Mouse (Mus musculus): Measurements from ENCODE around the gene Sptbn1. TPM values are rescaled to one million over a fixed set of nuclear protein-coding genes. Genes with fewer than 3 reads are reported as not detected.

Gene Sptbn1
- polyA plus RNA-seq, 1 experiment from 2014 or later = 136 TPM

DNA sequence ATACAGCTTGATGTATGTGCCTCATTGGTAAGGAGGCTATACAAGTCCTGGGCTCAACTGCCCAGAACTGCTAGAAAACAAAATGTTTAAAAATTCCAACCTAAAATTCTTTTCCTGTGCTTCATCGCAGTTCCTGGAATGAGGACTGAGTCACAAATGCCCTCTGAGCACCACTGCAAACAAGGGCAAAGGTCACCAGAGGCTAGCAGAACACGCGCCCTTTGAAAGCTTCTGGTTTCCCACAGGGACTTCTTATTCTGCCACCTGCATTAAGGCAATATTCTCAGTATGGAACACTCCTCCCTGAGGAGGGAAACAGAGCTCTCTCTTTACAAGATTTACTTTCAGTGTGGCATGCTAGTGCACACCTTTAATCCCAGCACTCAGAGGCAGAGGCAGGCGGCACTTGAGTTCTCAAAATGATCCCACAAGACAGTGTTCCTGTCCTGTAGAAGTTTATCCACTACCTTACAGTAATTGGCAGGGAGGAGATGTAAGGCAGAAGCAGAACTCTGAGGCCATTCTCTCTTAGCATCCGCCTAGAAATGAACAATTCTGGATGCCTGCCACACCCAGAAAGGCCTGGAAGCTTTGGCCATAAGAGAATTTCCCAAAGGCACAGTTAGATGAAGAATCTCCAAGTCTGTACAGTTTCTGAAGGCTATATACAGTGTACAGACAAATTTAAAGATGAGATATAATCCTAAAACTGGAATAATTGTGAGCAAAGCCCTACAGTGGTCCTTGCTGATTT, 56.1 kb downstream of the Sptbn1 start:
- no peaks in the 10 kb centered on the region for H3K27me3 ChIP-seq (replicated peaks; ENCODE audit: control insufficient read depth, insufficient read depth, low read length)
- ATAC-seq (ENCODE audit: low read depth) (no peak; the same call in 1 of the 2 replicates), DNase-seq (ENCODE audit: low spot score) (no peak)
- no peak overlapping the region for H3K4me2 ChIP-seq (ENCODE audit: low read depth, low read length)
- H3K4me3 ChIP-seq (ENCODE audit: low read depth, low read length) = no peak overlapping the region
- no peak overlapping the region for H3K9ac ChIP-seq (ENCODE audit: low read depth, low read length)
- 48% methylated on average over 5 of the region's 5 CpGs for WGBS
- H3K9me3 ChIP-seq (ENCODE audit: control insufficient read depth, low read length) = no peaks in the 10 kb centered on the region
- peaks cover 10% of the 10 kb centered on the region for H3K4me1 ChIP-seq (ENCODE audit: control insufficient read depth, insufficient read depth, low read length)
- H3K36me3 ChIP-seq (ENCODE audit: control insufficient read depth, insufficient read depth, low read length) = peaks cover 6% of the 10 kb centered on the region; the same call in 1 of the 2 replicates
- no peak overlapping the region for H3K27ac ChIP-seq (replicated peaks; ENCODE audit: low read depth, low read length)

DNA sequence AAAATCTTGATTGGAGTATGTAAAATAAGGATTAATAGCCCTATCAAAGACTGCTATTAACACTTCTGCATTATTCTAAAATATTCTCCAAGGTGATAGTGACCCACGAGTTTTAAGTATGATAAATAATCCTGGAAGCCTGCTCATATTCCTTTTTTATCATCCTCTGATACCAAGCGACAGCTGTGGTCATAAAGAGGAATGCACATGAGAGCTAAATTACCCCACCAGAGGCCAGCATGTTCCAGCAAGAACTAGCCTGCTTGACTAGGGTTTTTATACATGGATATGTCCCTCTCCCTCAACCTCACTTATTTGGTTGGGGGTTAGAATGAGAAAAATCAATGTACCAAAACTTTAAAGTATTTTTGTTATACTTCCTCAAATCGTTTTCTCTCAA, 56.8 kb downstream of the Sptbn1 start:
- H3K4me1 ChIP-seq (ENCODE audit: control insufficient read depth, insufficient read depth, low read length) = peaks cover 10% of the 10 kb centered on the region
- DNase-seq (ENCODE audit: low spot score) = no peak
- H3K27ac ChIP-seq (replicated peaks; ENCODE audit: low read depth, low read length) = no peak overlapping the region
- peaks cover 6% of the 10 kb centered on the region; the same call in 1 of the 2 replicates for H3K36me3 ChIP-seq (ENCODE audit: control insufficient read depth, insufficient read depth, low read length)
- no peak overlapping the region for H3K9ac ChIP-seq (ENCODE audit: low read depth, low read length)
- H3K9me3 ChIP-seq (ENCODE audit: control insufficient read depth, low read length) = no peaks in the 10 kb centered on the region
- H3K27me3 ChIP-seq (replicated peaks; ENCODE audit: control insufficient read depth, insufficient read depth, low read length) = no peaks in the 10 kb centered on the region
- 57% methylated on average over 3 of the region's 3 CpGs for WGBS
- no peak overlapping the region for H3K4me3 ChIP-seq (ENCODE audit: low read depth, low read length)
- no peak for ATAC-seq (ENCODE audit: low read depth)
- H3K4me2 ChIP-seq (ENCODE audit: low read depth, low read length) = no peak overlapping the region

DNA sequence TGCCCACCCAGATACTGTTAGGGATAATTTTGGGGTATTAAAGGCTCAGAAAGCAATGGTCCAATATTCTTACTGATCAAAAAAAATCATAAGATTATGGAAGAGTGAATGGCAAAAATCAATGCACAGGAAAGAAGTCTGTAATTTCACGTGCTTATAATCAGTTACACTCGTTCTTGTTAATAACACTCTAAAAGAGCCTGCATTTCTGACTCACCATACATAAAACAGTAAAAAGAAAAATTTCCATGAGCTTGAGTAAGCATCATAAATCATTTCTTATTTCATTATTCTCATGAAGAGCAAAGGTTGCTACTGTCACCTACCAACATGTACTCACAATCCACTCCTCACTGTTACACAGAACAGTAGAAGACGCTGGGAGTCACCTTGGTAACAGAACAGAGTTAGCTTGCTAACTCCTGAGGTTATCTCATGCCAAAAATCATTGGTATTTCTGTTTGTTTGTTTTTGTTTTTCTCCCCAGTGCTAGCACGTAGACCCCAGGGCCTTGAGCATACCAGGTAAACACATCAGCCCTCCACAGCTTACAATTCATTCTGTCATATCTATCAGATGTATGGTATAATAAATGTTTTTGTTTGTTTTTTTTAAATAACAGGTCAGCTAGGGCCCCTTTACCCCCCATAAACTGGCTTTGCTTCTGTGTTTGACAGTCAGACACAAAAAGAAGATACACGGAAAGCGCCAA, 57.7 kb downstream of the Sptbn1 start:
- 81% methylated on average over 6 of the region's 6 CpGs for WGBS
- Histone ChIP-seq H3K9ac (ENCODE audit: low read depth, low read length) (no peak overlapping the region), H3K4me1 (ENCODE audit: control insufficient read depth, insufficient read depth, low read length) (peaks cover 10% of the 10 kb centered on the region), H3K4me3 (ENCODE audit: low read depth, low read length) (no peak overlapping the region), H3K4me2 (ENCODE audit: low read depth, low read length) (no peak overlapping the region), H3K36me3 (ENCODE audit: control insufficient read depth, insufficient read depth, low read length) (peaks cover 6% of the 10 kb centered on the region; the same call in 1 of the 2 replicates), H3K27me3 (replicated peaks; ENCODE audit: control insufficient read depth, insufficient read depth, low read length) (no peaks in the 10 kb centered on the region), H3K9me3 (ENCODE audit: control insufficient read depth, low read length) (no peaks in the 10 kb centered on the region), H3K27ac (replicated peaks; ENCODE audit: low read depth, low read length) (no peak overlapping the region)
- DNase-seq (ENCODE audit: low spot score) (no peak), ATAC-seq (ENCODE audit: low read depth) (no peak)

DNA sequence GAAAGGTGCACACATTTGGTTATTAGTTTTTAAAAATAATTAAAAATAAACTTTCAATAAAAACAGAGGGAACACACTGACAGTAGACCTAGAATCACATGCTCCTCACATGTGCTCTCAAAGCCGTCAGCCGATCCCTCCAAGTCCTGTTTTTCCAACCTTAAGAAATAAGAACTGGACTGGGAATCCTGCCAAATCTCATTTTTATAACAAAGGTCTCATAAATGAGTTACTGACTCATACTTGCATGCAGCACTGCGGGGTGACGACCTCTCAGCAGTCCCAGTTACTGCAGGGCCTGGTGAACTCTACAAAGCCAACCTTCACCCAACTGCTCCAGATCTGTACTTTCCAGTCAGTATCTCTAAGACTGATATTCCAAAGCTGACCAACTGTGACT, 58.5 kb downstream of the Sptbn1 start:
- Histone ChIP-seq H3K4me3 (ENCODE audit: low read depth, low read length) (no peak overlapping the region), H3K9me3 (ENCODE audit: control insufficient read depth, low read length) (no peaks in the 10 kb centered on the region), H3K4me1 (ENCODE audit: control insufficient read depth, insufficient read depth, low read length) (peaks cover 10% of the 10 kb centered on the region), H3K36me3 (ENCODE audit: control insufficient read depth, insufficient read depth, low read length) (peaks cover 6% of the 10 kb centered on the region; the same call in 1 of the 2 replicates), H3K4me2 (ENCODE audit: low read depth, low read length) (no peak overlapping the region), H3K27me3 (replicated peaks; ENCODE audit: control insufficient read depth, insufficient read depth, low read length) (no peaks in the 10 kb centered on the region), H3K9ac (ENCODE audit: low read depth, low read length) (no peak overlapping the region), H3K27ac (replicated peaks; ENCODE audit: low read depth, low read length) (no peak overlapping the region)
- DNase-seq (ENCODE audit: low spot score) (peak; percentile 90), ATAC-seq (ENCODE audit: low read depth) (peak; percentile 64; the same call in 1 of the 2 replicates)
- 25% methylated on average over 4 of the region's 4 CpGs for WGBS

DNA sequence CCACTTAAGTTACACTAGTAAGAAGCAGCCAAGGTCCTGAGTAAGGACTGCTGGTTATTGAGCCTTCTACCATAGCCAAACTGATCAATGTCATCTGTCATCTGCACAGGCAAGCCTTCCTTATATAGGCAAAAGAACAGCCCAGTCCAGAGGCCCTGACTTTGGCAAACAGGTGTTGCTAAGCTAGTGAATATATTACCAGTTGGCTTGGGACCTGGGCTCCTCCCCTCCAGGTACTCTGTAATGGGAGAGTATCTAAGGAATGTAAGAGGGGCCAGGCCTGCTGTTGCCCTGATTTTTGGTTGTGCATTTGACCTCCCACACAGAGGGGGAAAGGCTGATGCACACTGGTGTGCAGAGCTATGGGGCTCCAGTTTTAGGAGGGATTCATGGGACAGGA, 63.6 kb downstream of the Sptbn1 start:
- Histone ChIP-seq H3K9ac (ENCODE audit: low read depth, low read length) (no peak overlapping the region), H3K27ac (replicated peaks; ENCODE audit: low read depth, low read length) (no peak overlapping the region)
- no peak for ATAC-seq (ENCODE audit: low read depth)

DNA sequence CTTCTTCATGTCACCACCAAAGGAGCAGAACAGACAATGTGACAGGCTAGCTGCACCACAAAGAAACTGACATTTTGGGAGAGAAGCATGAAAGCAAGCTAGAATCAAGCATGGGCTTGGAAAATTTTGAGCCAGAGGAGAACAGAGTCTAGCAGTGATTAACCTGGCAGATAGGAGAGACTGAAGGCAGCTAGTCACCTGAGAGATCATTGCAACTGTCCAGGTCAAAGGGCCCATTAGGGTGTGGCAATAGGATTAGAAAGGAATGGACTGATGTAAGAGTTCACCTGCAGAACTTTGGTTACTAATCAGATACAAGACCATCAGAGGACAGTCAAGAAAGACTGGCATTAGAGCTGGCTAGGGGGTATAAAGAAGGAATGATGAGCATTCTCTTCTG, 67.6 kb downstream of the Sptbn1 start:
- no peaks in the 10 kb centered on the region for H3K27me3 ChIP-seq (replicated peaks; ENCODE audit: control insufficient read depth, insufficient read depth, low read length)
- H3K4me3 ChIP-seq (ENCODE audit: low read depth, low read length) = no peak overlapping the region
- H3K4me1 ChIP-seq (ENCODE audit: control insufficient read depth, insufficient read depth, low read length) = peaks cover 4% of the 10 kb centered on the region; the same call in 1 of the 2 replicates
- no peak overlapping the region for H3K9ac ChIP-seq (ENCODE audit: low read depth, low read length)
- no peak for DNase-seq (ENCODE audit: low spot score)
- no peaks in the 10 kb centered on the region for H3K9me3 ChIP-seq (ENCODE audit: control insufficient read depth, low read length)
- 0 out of 2 replicates have a peak, but pooled peaks cover 10% of the 10 kb centered on the region for H3K36me3 ChIP-seq (ENCODE audit: control insufficient read depth, insufficient read depth, low read length)
- H3K4me2 ChIP-seq (ENCODE audit: low read depth, low read length) = no peak overlapping the region
- no peak overlapping the region for H3K27ac ChIP-seq (replicated peaks; ENCODE audit: low read depth, low read length)
- ATAC-seq (ENCODE audit: low read depth) = no peak

More for the DNA sequence above, 63.6 kb downstream of the Sptbn1 start:
- H3K4me1 ChIP-seq (ENCODE audit: control insufficient read depth, insufficient read depth, low read length) = peaks cover under 1% of the 10 kb centered on the region; the same call in 1 of the 2 replicates
- 0 out of 2 replicates have a peak, but pooled peaks cover 10% of the 10 kb centered on the region for H3K36me3 ChIP-seq (ENCODE audit: control insufficient read depth, insufficient read depth, low read length)
- H3K4me3 ChIP-seq (ENCODE audit: low read depth, low read length) = no peak overlapping the region
- DNase-seq (ENCODE audit: low spot score) = no peak
- H3K27me3 ChIP-seq (replicated peaks; ENCODE audit: control insufficient read depth, insufficient read depth, low read length) = no peaks in the 10 kb centered on the region
- H3K4me2 ChIP-seq (ENCODE audit: low read depth, low read length) = no peak overlapping the region
- H3K9me3 ChIP-seq (ENCODE audit: control insufficient read depth, low read length) = no peaks in the 10 kb centered on the region

DNA sequence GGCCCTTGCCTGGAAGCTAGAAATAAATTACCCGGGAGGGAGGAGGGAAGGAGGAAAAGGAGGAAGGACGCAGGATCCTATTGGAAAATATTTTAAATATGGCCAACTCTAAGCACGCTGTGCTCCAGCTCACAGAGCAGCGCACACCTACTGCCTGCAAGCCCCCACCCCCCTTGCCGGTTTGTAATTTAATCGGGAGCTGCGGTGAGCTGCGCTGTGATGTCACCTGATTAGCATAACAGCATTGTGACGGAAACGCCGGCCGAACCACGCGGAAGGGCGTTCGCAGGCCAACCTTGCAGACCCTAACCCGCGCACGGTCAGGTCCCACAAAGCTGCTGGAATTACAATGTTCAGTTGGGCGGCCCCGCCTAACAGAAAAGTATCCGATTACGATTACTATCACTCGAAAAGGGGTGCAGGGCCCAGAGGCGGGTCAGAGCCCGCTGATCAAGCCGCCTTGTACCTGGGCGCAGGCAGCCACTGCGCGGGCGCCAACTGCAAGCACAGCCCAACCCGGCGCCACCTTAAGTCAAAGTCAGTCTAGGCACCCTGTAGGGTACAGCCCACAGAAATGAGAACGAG, 69.8 kb downstream of the Sptbn1 start:
- 0 out of 2 replicates have a peak, but pooled peaks cover 10% of the 10 kb centered on the region for H3K36me3 ChIP-seq (ENCODE audit: control insufficient read depth, insufficient read depth, low read length)
- H3K27me3 ChIP-seq (replicated peaks; ENCODE audit: control insufficient read depth, insufficient read depth, low read length) = no peaks in the 10 kb centered on the region
- H3K9me3 ChIP-seq (ENCODE audit: control insufficient read depth, low read length) = no peaks in the 10 kb centered on the region
- peak overlapping the region; percentile 63 for H3K9ac ChIP-seq (ENCODE audit: low read depth, low read length)
- ATAC-seq (ENCODE audit: low read depth) = peak; percentile 95
- WGBS = under 1% methylated on average over 27 of the region's 34 CpGs
- H3K4me3 ChIP-seq (ENCODE audit: low read depth, low read length) = peak overlapping the region; percentile 48
- peak overlapping the region; percentile 78 for H3K27ac ChIP-seq (replicated peaks; ENCODE audit: low read depth, low read length)
- peak; percentile 90 for DNase-seq (ENCODE audit: low spot score)
- peaks cover 4% of the 10 kb centered on the region; the same call in 1 of the 2 replicates for H3K4me1 ChIP-seq (ENCODE audit: control insufficient read depth, insufficient read depth, low read length)
- peak overlapping the region; percentile 59 for H3K4me2 ChIP-seq (ENCODE audit: low read depth, low read length)

DNA sequence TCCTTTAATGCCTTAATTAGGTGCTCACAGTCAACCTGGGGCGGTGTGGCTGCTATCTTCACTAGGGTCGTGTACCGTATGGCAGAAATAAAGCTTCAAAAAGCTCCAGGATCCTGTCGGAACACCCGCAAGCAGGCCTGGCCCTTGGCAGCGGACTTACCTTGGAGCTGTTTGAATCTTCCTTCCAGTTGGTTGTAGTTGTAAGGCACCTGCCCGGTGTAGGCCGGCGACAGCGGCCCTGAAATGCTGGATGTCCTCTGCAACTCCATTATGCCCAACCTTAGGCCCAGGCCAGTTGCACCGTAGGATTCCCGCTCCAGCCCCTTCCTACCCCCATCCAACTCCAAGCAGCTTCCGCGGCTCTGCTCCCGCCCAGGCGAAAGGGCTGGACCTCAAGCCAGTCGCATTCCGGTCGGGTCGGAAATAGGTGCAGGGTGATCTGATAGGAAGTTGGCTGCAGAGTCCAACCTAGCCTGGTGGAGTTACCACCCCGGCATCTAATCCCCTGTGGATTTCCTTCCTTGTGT, 70.3 kb downstream of the Sptbn1 start:
- H3K27ac ChIP-seq (replicated peaks; ENCODE audit: low read depth, low read length) = peak overlapping the region; percentile 78
- H3K27me3 ChIP-seq (replicated peaks; ENCODE audit: control insufficient read depth, insufficient read depth, low read length) = no peaks in the 10 kb centered on the region
- peak overlapping the region; percentile 63 for H3K9ac ChIP-seq (ENCODE audit: low read depth, low read length)
- WGBS = 5% methylated on average over 21 of the region's 21 CpGs
- H3K4me1 ChIP-seq (ENCODE audit: control insufficient read depth, insufficient read depth, low read length) = peaks cover 4% of the 10 kb centered on the region; the same call in 1 of the 2 replicates
- DNase-seq (ENCODE audit: low spot score) (no peak), ATAC-seq (ENCODE audit: low read depth) (peak; percentile 72)
- H3K4me3 ChIP-seq (ENCODE audit: low read depth, low read length) = peak overlapping the region; percentile 48
- peak overlapping the region; percentile 59 for H3K4me2 ChIP-seq (ENCODE audit: low read depth, low read length)
- 0 out of 2 replicates have a peak, but pooled peaks cover 6% of the 10 kb centered on the region for H3K36me3 ChIP-seq (ENCODE audit: control insufficient read depth, insufficient read depth, low read length)
- no peaks in the 10 kb centered on the region for H3K9me3 ChIP-seq (ENCODE audit: control insufficient read depth, low read length)
